Mouse (Mus musculus) hindbrain, postnatal 0 days (tissue): ENCODE data around the gene Gm6583. TPM values are rescaled to one million over a fixed set of nuclear protein-coding genes. Genes with fewer than 3 reads are reported as not detected.

Source experiments
- ATAC-seq: fragments of 200-750 bp; cut with Nextera tagmentation; 2 replicates; pipeline ENCODE4 v1.8.0; 2017; ENCODE audit warnings: mild to moderate bottlenecking, moderate TSS enrichment, moderate library complexity
- DNase-seq: peaks from one replicate; pipeline ENCODE4 v3.0.0-alpha.2; 2015; ENCODE audit warnings: low spot score
- H3K27ac ChIP-seq: fragments of 300-500 bp; sonication (generic); 2 replicates; pipeline ENCODE4 v1.5.1; 2014; ENCODE audit warnings: mild to moderate bottlenecking
- H3K27me3 ChIP-seq: fragments of 300-500 bp; sonication (generic); 2 replicates; pipeline ENCODE4 v1.6.1; 2014; ENCODE audit warnings: low read length, mixed read lengths; ENCODE audit not compliant: insufficient read depth
- H3K36me3 ChIP-seq: fragments of 300-500 bp; sonication (generic); 2 replicates; pipeline ENCODE4 v1.6.1; 2014; ENCODE audit warnings: low read length, mixed read lengths; ENCODE audit not compliant: insufficient read depth
- H3K4me1 ChIP-seq: fragments of 300-500 bp; sonication (generic); 2 replicates; pipeline ENCODE4 v1.6.1; 2014; ENCODE audit warnings: antibody characterized with exemption, low read length, mixed read lengths; ENCODE audit not compliant: insufficient read depth
- H3K4me2 ChIP-seq: fragments of 300-500 bp; sonication (generic); 2 replicates; pipeline ENCODE4 v1.6.1; 2014; ENCODE audit warnings: low read depth, mild to moderate bottlenecking, low read length, moderate library complexity, mixed read lengths
- H3K4me3 ChIP-seq: fragments of 300-500 bp; sonication (generic); 2 replicates; pipeline ENCODE4 v1.5.1; 2014; ENCODE audit warnings: low read length
- H3K9ac ChIP-seq: fragments of 300-500 bp; sonication (generic); replicated peaks from 2 replicates; pipeline ENCODE4 v1.6.1; 2014; ENCODE audit warnings: mild to moderate bottlenecking, low read length, moderate library complexity, mixed read lengths
- H3K9me3 ChIP-seq: fragments of 300-500 bp; sonication (generic); 2 replicates; pipeline ENCODE4 v1.6.1; 2016; ENCODE audit warnings: low read length, mixed read lengths
- CTCF ChIP-seq: IDR thresholded peaks from 2 replicates; pipeline ENCODE4 v1.5.1; 2016; ENCODE audit warnings: antibody characterized with exemption, control low read depth, low read depth
- WGBS: fragments of 180-500 bp; shearing (Covaris S2); extraction: QIAGEN DNeasy Blood & Tissue Kit; methylation state at CpG from one replicate; pipeline ENCODE4 v1.1.7; 2014; 5-methylcytosine and 5-hydroxymethylcytosine counted together
- polyA plus RNA-seq: library from polyadenylated mRNA; unstranded; fragments of >200 nt; fragmentation: Nextera tagmentation; extraction: Ambion mirVana; gene quantifications from 2 replicates; pipeline ENCODE4 v1.2.1, GENCODE M21; 2015
- total RNA-seq: library from RNA; depleted of rRNA; stranded (reverse); fragments of >200 nt; gene quantifications from 2 replicates; pipeline ENCODE4 v1.2.3, GENCODE M21; 2014

Gene Gm6583
- total and polyA plus RNA-seq, 2 experiments from 2014 or later = 0.06 TPM; not detected in 1

- DNase-seq (no peak), ATAC-seq (no peak)
- Histone ChIP-seq H3K4me3 (no peak overlapping the region), H3K36me3 (peaks cover 23% of the 10 kb centered on the region; the same call in 1 of the 2 replicates), H3K4me2 (no peak overlapping the region), H3K27ac (no peak overlapping the region), H3K4me1 (0 out of 2 replicates have a peak, but pooled peaks cover 9% of the 10 kb centered on the region), H3K9ac (no peak overlapping the region), H3K9me3 (no peaks in the 10 kb centered on the region), H3K27me3 (no peaks in the 10 kb centered on the region)
- 80% methylated on average over 16 of the region's 16 CpGs for WGBS
- no peak for TF ChIP-seq CTCF
Observed at GRCm38 (mm10) chr5:112346211-112346965, 9.4 kb downstream of the Gm6583 start.

GRCm38 (mm10) chr5:112344092-112344960 lies 11.5 kb downstream of the Gm6583 start:
- ATAC-seq (no peak), DNase-seq (no peak)
- Histone ChIP-seq H3K27ac (no peak overlapping the region), H3K36me3 (peaks cover 11% of the 10 kb centered on the region; the same call in 1 of the 2 replicates), H3K4me2 (no peak overlapping the region), H3K4me1 (0 out of 2 replicates have a peak, but pooled peaks cover 9% of the 10 kb centered on the region), H3K9me3 (no peaks in the 10 kb centered on the region), H3K27me3 (no peaks in the 10 kb centered on the region), H3K9ac (0 out of 2 replicates have a peak overlapping the region, but pooled peaks have one; percentile 14), H3K4me3 (no peak overlapping the region)
- TF ChIP-seq CTCF = no peak
- 78% methylated on average over 6 of the region's 6 CpGs for WGBS

- no peaks in the 10 kb centered on the region for H3K9me3 ChIP-seq
- H3K27ac ChIP-seq = peak overlapping the region; percentile 68
- DNase-seq = no peak
- 0 out of 2 replicates have a peak, but pooled peaks cover 9% of the 10 kb centered on the region for H3K4me1 ChIP-seq
- peak; percentile 71 for ATAC-seq
- H3K27me3 ChIP-seq = no peaks in the 10 kb centered on the region
- H3K9ac ChIP-seq = peak overlapping the region; percentile 79
- WGBS = 0% methylated on average over 20 of the region's 24 CpGs
- H3K4me3 ChIP-seq = peak overlapping the region; percentile 81
- H3K4me2 ChIP-seq = peak overlapping the region; percentile 77
- no peak for TF ChIP-seq CTCF
- peaks cover 15% of the 10 kb centered on the region for H3K36me3 ChIP-seq
Observed at GRCm38 (mm10) chr5:112343205-112343595, 12.6 kb downstream of the Gm6583 start.

- H3K27ac ChIP-seq = peak within 1 kb of the TSS; percentile 68
- H3K4me3 ChIP-seq = peak within 1 kb of the TSS; percentile 81
- peak; percentile 93 for DNase-seq
- H3K36me3 ChIP-seq = peaks cover 17% of the 10 kb centered on the region
- no peaks in the 10 kb centered on the region for H3K27me3 ChIP-seq
- ATAC-seq = peak; percentile 75
- no peaks in the 10 kb centered on the region for H3K9me3 ChIP-seq
- no peak for TF ChIP-seq CTCF
- H3K4me1 ChIP-seq = 0 out of 2 replicates have a peak, but pooled peaks cover 9% of the 10 kb centered on the region
- peak within 1 kb of the TSS; percentile 79 for H3K9ac ChIP-seq
- H3K4me2 ChIP-seq = peak within 1 kb of the TSS; percentile 77
- WGBS = 2% methylated on average over 63 of the region's 64 CpGs
Observed at GRCm38 (mm10) chr5:112342463-112343204, 13.2 kb downstream of the Gm6583 start, which contains the start of the genes Srrd and Hps4. Srrd (minus strand) TSS chr5:112343040. Hps4 (plus strand) TSS chr5:112343083.

- Histone ChIP-seq H3K4me2 (no peak overlapping the region), H3K9me3 (no peaks in the 10 kb centered on the region), H3K27ac (no peak overlapping the region), H3K9ac (no peak overlapping the region), H3K4me3 (no peak overlapping the region), H3K4me1 (0 out of 2 replicates have a peak, but pooled peaks cover 4% of the 10 kb centered on the region), H3K36me3 (peaks cover 45% of the 10 kb centered on the region), H3K27me3 (no peaks in the 10 kb centered on the region)
- WGBS = 49% methylated on average over 7 of the region's 7 CpGs
- ATAC-seq (no peak), DNase-seq (peak; percentile 33)
- peak; percentile 45 for TF ChIP-seq CTCF
Observed at GRCm38 (mm10) chr5:112339215-112339614, 16.6 kb downstream of the Gm6583 start.

GRCm38 (mm10) chr5:112337004-112337403 lies 18.8 kb downstream of the Gm6583 start:
- H3K9ac ChIP-seq = no peak overlapping the region
- ATAC-seq (no peak), DNase-seq (no peak)
- H3K27ac ChIP-seq = no peak overlapping the region
- 93% methylated on average over 22 of the region's 22 CpGs for WGBS
- H3K9me3 ChIP-seq = no peaks in the 10 kb centered on the region
- H3K4me3 ChIP-seq = no peak overlapping the region
- peaks cover 65% of the 10 kb centered on the region for H3K36me3 ChIP-seq
- H3K4me2 ChIP-seq = no peak overlapping the region
- no peaks in the 10 kb centered on the region for H3K27me3 ChIP-seq
- no peak for TF ChIP-seq CTCF
- H3K4me1 ChIP-seq = no peaks in the 10 kb centered on the region
